Mouse (Mus musculus): ENCODE data around the gene Pmis2.

DNA sequence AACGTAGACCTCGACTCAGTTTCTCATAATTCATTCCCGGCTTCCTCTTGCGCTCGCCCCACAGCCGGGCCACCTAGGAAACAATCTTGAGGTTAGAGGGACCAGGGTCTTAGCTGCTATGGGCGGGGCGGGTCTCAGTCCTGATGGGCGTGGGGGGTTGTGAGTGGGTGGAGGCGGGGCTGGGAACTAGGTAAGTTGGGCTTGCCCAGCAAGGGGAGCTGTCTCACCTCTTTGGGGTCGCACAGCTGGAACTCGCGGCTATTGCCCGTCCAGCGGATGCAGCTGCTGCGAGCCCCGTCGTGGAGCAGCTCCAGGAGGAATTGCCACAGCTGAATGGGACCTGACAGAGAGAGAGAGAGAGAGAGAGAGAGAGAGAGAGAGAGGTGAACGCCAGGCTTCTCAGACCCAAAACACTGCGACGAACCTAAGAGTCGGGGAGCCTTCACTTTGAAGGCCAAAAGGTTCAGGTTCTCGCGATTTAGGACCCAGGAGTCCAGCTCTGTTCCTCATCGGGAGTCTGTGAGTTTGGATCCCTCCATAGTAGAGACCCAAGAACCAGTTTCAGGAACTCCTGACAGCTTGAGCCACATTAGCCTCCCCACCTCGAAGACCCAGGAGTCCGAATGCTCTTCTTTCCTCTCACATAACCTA, 37.5 kb downstream of the Pmis2 start:
- TF ChIP-seq CTCF (IDR thresholded peaks at IDR 0.05; ENCODE audit: low read depth): no peak
- no peak for TF ChIP-seq EP300 (IDR thresholded peaks at IDR 0.05; ENCODE audit: low read depth)

Measured in heart, postnatal 0 days (tissue).